Mouse (Mus musculus): ENCODE results near the gene Zfp410.

DNA sequence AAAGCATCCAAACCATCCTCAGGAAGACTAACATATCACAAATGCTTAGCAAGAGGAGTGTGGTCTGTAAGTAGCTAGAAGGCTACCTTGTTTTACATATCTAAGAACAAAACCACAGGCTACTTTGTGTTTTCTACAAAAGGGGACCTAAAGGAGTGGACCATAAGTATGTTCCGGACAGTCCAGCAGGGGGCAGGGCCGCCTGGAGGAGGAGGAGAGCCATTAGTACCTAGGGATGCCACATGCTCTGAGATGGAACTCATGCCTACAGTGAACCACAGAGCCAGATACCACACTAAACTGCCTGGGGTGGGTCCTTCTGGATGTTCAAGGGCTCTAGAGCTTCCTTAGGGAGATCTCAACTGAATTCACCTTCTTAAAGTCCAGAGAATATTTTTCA, 30.5 kb downstream of the Zfp410 start:
- no peak for TF ChIP-seq EP300 (IDR thresholded peaks at IDR 0.05; ENCODE audit: low read depth)
- peak; percentile 82 for TF ChIP-seq CTCF (IDR thresholded peaks at IDR 0.05; ENCODE audit: low read depth)
